Mouse (Mus musculus) liver, postnatal 0 days (tissue): ENCODE results near the gene Mavs.

ENCODE experiments used
- CTCF ChIP-seq: sonication (generic); IDR thresholded peaks from 2 replicates; pipeline ENCODE4 v1.5.1; 2016; ENCODE audit warnings: antibody characterized with exemption, low read depth
- EP300 ChIP-seq: IDR thresholded peaks from 2 replicates; pipeline ENCODE4 v1.6.1; 2016; ENCODE audit warnings: antibody characterized with exemption, low read depth, mild to moderate bottlenecking

- TF ChIP-seq CTCF, result no peak
- no peak for TF ChIP-seq EP300
These were observed 21.9 kb downstream of the Mavs start for GRCm38 (mm10) chr2:131255738-131256137.
